Mouse (Mus musculus) ES-E14 (cell line): ENCODE results near the gene Gcn1l1.

Source experiments
- HCFC1 ChIP-seq: IDR thresholded peaks from 2 replicates; pipeline ENCODE4 v1.6.1; 2012; ENCODE audit warnings: low read length, inconsistent platforms, borderline replicate concordance; ENCODE audit not compliant: insufficient read depth
- MAFK ChIP-seq: IDR thresholded peaks from 2 replicates; pipeline ENCODE4 v1.6.1; 2014; ENCODE audit warnings: mild to moderate bottlenecking, low read depth, low read length, inconsistent platforms; ENCODE audit not compliant: insufficient read depth

DNA sequence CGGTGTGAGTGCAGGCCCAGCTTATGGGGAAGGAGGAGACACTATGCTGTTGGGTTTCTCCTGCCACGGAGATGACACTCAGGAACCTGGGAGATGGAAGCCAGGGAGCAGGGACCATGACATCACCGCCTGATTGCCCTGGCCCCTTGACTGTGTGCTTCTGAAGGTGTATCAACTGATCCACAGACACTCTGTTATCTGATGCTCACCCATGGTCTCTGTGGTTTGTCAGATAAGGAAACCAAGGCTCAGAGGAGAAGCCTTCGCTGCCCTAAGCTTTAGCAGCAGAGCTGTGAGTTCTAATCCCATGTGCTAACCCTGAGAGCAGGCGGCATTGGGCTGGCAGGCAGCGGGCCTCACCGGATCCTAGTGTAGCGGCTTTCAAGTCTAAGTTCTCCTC lies 69.0 kb downstream of the Gcn1l1 start:
- no peak for TF ChIP-seq MAFK
- TF ChIP-seq HCFC1: no peak
